Mouse (Mus musculus) embryonic facial prominence, embryonic 12.5 days (tissue): ENCODE results near the gene Myo18a. TPM values are rescaled to one million over a fixed set of nuclear protein-coding genes. Genes with fewer than 3 reads are reported as not detected.
A peak's percentile ranks its signal among the peaks of the same experiment; 100 is the strongest.

Experiments used
- ATAC-seq: fragments of 200-750 bp; cut with Nextera tagmentation; 2 replicates; pipeline ENCODE4 v1.8.0; 2017; ENCODE audit not compliant: insufficient number of reproducible peaks, insufficient read depth, low FRiP score, low TSS enrichment
- H3K27ac ChIP-seq: fragments of 300-500 bp; sonication (generic); 2 replicates; pipeline ENCODE4 v1.5.1; 2016; ENCODE audit warnings: mild to moderate bottlenecking
- H3K27me3 ChIP-seq: fragments of 300-500 bp; sonication (generic); 2 replicates; pipeline ENCODE4 v1.6.1; 2016; ENCODE audit warnings: mild to moderate bottlenecking, moderate library complexity
- H3K36me3 ChIP-seq: fragments of 300-500 bp; sonication (generic); 2 replicates; pipeline ENCODE4 v1.6.1; 2016; ENCODE audit warnings: mild to moderate bottlenecking
- H3K4me1 ChIP-seq: fragments of 300-500 bp; sonication (generic); 2 replicates; pipeline ENCODE4 v1.6.1; 2016
- H3K4me2 ChIP-seq: fragments of 300-500 bp; sonication (generic); replicated peaks from 2 replicates; pipeline ENCODE4 v1.6.1; 2016; ENCODE audit warnings: mild to moderate bottlenecking, moderate library complexity
- H3K4me3 ChIP-seq: fragments of 300-500 bp; sonication (generic); 2 replicates; pipeline ENCODE4 v1.5.1; 2016; ENCODE audit warnings: mild to moderate bottlenecking
- H3K9ac ChIP-seq: fragments of 300-500 bp; sonication (generic); 2 replicates; pipeline ENCODE4 v1.6.1; 2016; ENCODE audit warnings: mild to moderate bottlenecking, moderate library complexity
- H3K9me3 ChIP-seq: fragments of 300-500 bp; sonication (generic); 2 replicates; pipeline ENCODE4 v1.6.1; 2016; ENCODE audit warnings: mild to moderate bottlenecking, moderate library complexity
- WGBS: fragments of 180-500 bp; shearing (Covaris S2); methylation state at CpG from one replicate; pipeline ENCODE4 v1.1.7; 2016; 5-methylcytosine and 5-hydroxymethylcytosine counted together
- polyA plus RNA-seq: library from polyadenylated mRNA; unstranded; fragments of >200 nt; fragmentation: Nextera tagmentation; extraction: Ambion mirVana; gene quantifications from 2 replicates; pipeline ENCODE4 v1.2.1, GENCODE M21; 2016

The Myo18a gene
- polyA plus RNA-seq, 1 experiment from 2014 or later: 33.2 TPM

GRCm38 (mm10) chr11:77800869-77801701 lies 38.0 kb downstream of the Myo18a start:
- H3K27ac ChIP-seq: peak overlapping the region; percentile 78; the same call in 1 of the 2 replicates
- peak; percentile 85 for ATAC-seq
- WGBS: 17% methylated on average over 15 of the region's 15 CpGs

GRCm38 (mm10) chr11:77802341-77802865 lies 39.4 kb downstream of the Myo18a start:
- no peak for ATAC-seq
- Histone ChIP-seq H3K9me3 (no peaks in the 10 kb centered on the region), H3K9ac (no peak overlapping the region), H3K27ac (no peak overlapping the region), H3K36me3 (no peaks in the 10 kb centered on the region), H3K4me3 (no peak overlapping the region), H3K27me3 (no peaks in the 10 kb centered on the region), H3K4me2 (no peak overlapping the region), H3K4me1 (peaks cover 24% of the 10 kb centered on the region)
- 69% methylated on average over 9 of the region's 9 CpGs for WGBS

More at GRCm38 (mm10) chr11:77800869-77801701, 38.0 kb downstream of the Myo18a start:
- peaks cover 22% of the 10 kb centered on the region for H3K4me1 ChIP-seq
- H3K9ac ChIP-seq: no peak overlapping the region; the same call in 1 of the 2 replicates
- H3K27me3 ChIP-seq: no peaks in the 10 kb centered on the region
- H3K36me3 ChIP-seq: no peaks in the 10 kb centered on the region
- H3K4me3 ChIP-seq: no peak overlapping the region
- peak overlapping the region; percentile 14; the same call in 1 of the 2 replicates for H3K4me2 ChIP-seq
- H3K9me3 ChIP-seq: no peaks in the 10 kb centered on the region

- Histone ChIP-seq H3K9me3 (no peaks in the 10 kb centered on the region), H3K36me3 (no peaks in the 10 kb centered on the region), H3K4me1 (peaks cover 23% of the 10 kb centered on the region), H3K27me3 (no peaks in the 10 kb centered on the region), H3K4me3 (no peak overlapping the region), H3K4me2 (no peak overlapping the region), H3K27ac (no peak overlapping the region), H3K9ac (no peak overlapping the region)
- 24% methylated on average over 2 of the region's 2 CpGs for WGBS
- no peak for ATAC-seq
Measured at GRCm38 (mm10) chr11:77806218-77806617, 43.2 kb downstream of the Myo18a start.

GRCm38 (mm10) chr11:77806855-77807254 lies 43.8 kb downstream of the Myo18a start:
- no peaks in the 10 kb centered on the region for H3K27me3 ChIP-seq
- 78% methylated on average over 6 of the region's 6 CpGs for WGBS
- peaks cover 17% of the 10 kb centered on the region for H3K4me1 ChIP-seq
- no peak overlapping the region for H3K27ac ChIP-seq
- H3K9me3 ChIP-seq: no peaks in the 10 kb centered on the region
- H3K36me3 ChIP-seq: no peaks in the 10 kb centered on the region
- no peak overlapping the region for H3K9ac ChIP-seq
- no peak overlapping the region for H3K4me2 ChIP-seq
- ATAC-seq: no peak
- H3K4me3 ChIP-seq: no peak overlapping the region

- no peak overlapping the region for H3K27ac ChIP-seq
- no peak overlapping the region for H3K4me3 ChIP-seq
- no peaks in the 10 kb centered on the region for H3K27me3 ChIP-seq
- 0 out of 2 replicates have a peak, but pooled peaks cover 6% of the 10 kb centered on the region for H3K36me3 ChIP-seq
- ATAC-seq: no peak
- no peak overlapping the region for H3K4me2 ChIP-seq
- no peaks in the 10 kb centered on the region for H3K9me3 ChIP-seq
- 31% methylated on average over 5 of the region's 5 CpGs for WGBS
- H3K4me1 ChIP-seq: peaks cover 11% of the 10 kb centered on the region; the same call in 1 of the 2 replicates
- H3K9ac ChIP-seq: peak overlapping the region; percentile 8; the same call in 1 of the 2 replicates
Measured at GRCm38 (mm10) chr11:77808051-77808465, 45.0 kb downstream of the Myo18a start.

- Histone ChIP-seq H3K4me2 (no peak overlapping the region), H3K27ac (no peak overlapping the region), H3K4me3 (no peak overlapping the region), H3K36me3 (0 out of 2 replicates have a peak, but pooled peaks cover 6% of the 10 kb centered on the region), H3K9ac (no peak overlapping the region), H3K27me3 (no peaks in the 10 kb centered on the region), H3K4me1 (peaks cover 11% of the 10 kb centered on the region; the same call in 1 of the 2 replicates), H3K9me3 (no peaks in the 10 kb centered on the region)
- ATAC-seq: no peak
- 76% methylated on average over 4 of the region's 4 CpGs for WGBS
Measured at GRCm38 (mm10) chr11:77809215-77809614, 46.2 kb downstream of the Myo18a start.

GRCm38 (mm10) chr11:77810018-77810417 lies 47.0 kb downstream of the Myo18a start:
- no peak overlapping the region for H3K27ac ChIP-seq
- H3K9me3 ChIP-seq: no peaks in the 10 kb centered on the region
- 91% methylated on average over 6 of the region's 6 CpGs for WGBS

GRCm38 (mm10) chr11:77813969-77814368 lies 50.9 kb downstream of the Myo18a start:
- Histone ChIP-seq H3K27me3 (no peaks in the 10 kb centered on the region), H3K9me3 (no peaks in the 10 kb centered on the region), H3K36me3 (peaks cover 11% of the 10 kb centered on the region), H3K9ac (no peak overlapping the region), H3K4me1 (no peaks in the 10 kb centered on the region), H3K27ac (no peak overlapping the region), H3K4me2 (no peak overlapping the region), H3K4me3 (no peak overlapping the region)
- ATAC-seq: no peak
- WGBS: 63% methylated on average over 2 of the region's 2 CpGs

More at GRCm38 (mm10) chr11:77810018-77810417, 47.0 kb downstream of the Myo18a start:
- Histone ChIP-seq H3K27me3 (no peaks in the 10 kb centered on the region), H3K4me2 (no peak overlapping the region), H3K9ac (no peak overlapping the region), H3K4me3 (no peak overlapping the region), H3K36me3 (0 out of 2 replicates have a peak, but pooled peaks cover 6% of the 10 kb centered on the region), H3K4me1 (peaks cover 11% of the 10 kb centered on the region; the same call in 1 of the 2 replicates)
- ATAC-seq: no peak

GRCm38 (mm10) chr11:77816003-77816402 lies 53.0 kb downstream of the Myo18a start:
- peaks cover 25% of the 10 kb centered on the region for H3K36me3 ChIP-seq
- no peaks in the 10 kb centered on the region for H3K27me3 ChIP-seq
- ATAC-seq: no peak
- H3K4me1 ChIP-seq: no peaks in the 10 kb centered on the region
- no peak overlapping the region for H3K4me3 ChIP-seq
- no peaks in the 10 kb centered on the region for H3K9me3 ChIP-seq
- no peak overlapping the region for H3K9ac ChIP-seq
- H3K4me2 ChIP-seq: no peak overlapping the region
- H3K27ac ChIP-seq: no peak overlapping the region
- WGBS: 24% methylated on average over 3 of the region's 3 CpGs

GRCm38 (mm10) chr11:77821648-77822047 lies 58.6 kb downstream of the Myo18a start:
- 22% methylated on average over 8 of the region's 8 CpGs for WGBS
- peaks cover 8% of the 10 kb centered on the region; the same call in 1 of the 2 replicates for H3K4me1 ChIP-seq
- ATAC-seq: no peak
- peaks cover 37% of the 10 kb centered on the region for H3K36me3 ChIP-seq
- no peaks in the 10 kb centered on the region for H3K9me3 ChIP-seq
- H3K27ac ChIP-seq: no peak overlapping the region
- no peaks in the 10 kb centered on the region for H3K27me3 ChIP-seq
- H3K4me3 ChIP-seq: no peak overlapping the region
- H3K9ac ChIP-seq: no peak overlapping the region
- H3K4me2 ChIP-seq: no peak overlapping the region

- Histone ChIP-seq H3K9me3 (no peaks in the 10 kb centered on the region), H3K4me3 (no peak overlapping the region), H3K4me2 (no peak overlapping the region), H3K4me1 (peaks cover 8% of the 10 kb centered on the region; the same call in 1 of the 2 replicates), H3K27me3 (no peaks in the 10 kb centered on the region), H3K9ac (no peak overlapping the region), H3K27ac (no peak overlapping the region), H3K36me3 (peaks cover 40% of the 10 kb centered on the region)
- no peak for ATAC-seq
- 11% methylated on average over 7 of the region's 7 CpGs for WGBS
Measured at GRCm38 (mm10) chr11:77822781-77823180, 59.7 kb downstream of the Myo18a start.

GRCm38 (mm10) chr11:77825853-77826252 lies 62.8 kb downstream of the Myo18a start:
- peaks cover 37% of the 10 kb centered on the region for H3K36me3 ChIP-seq
- H3K4me1 ChIP-seq: peaks cover 8% of the 10 kb centered on the region; the same call in 1 of the 2 replicates
- WGBS: 3% methylated on average over 5 of the region's 5 CpGs
- no peak for ATAC-seq
- no peak overlapping the region for H3K4me3 ChIP-seq
- no peaks in the 10 kb centered on the region for H3K9me3 ChIP-seq
- H3K27me3 ChIP-seq: no peaks in the 10 kb centered on the region
- H3K4me2 ChIP-seq: no peak overlapping the region
- H3K9ac ChIP-seq: no peak overlapping the region
- H3K27ac ChIP-seq: no peak overlapping the region
